Mouse (Mus musculus) liver, embryonic 11.5 days (tissue): Measurements from ENCODE around the gene Mtfr2. TPM values are rescaled to one million over a fixed set of nuclear protein-coding genes. Genes with fewer than 3 reads are reported as not detected.

Experiments used
- ATAC-seq: fragments of 200-750 bp; cut with Nextera tagmentation; replicated peaks from 2 replicates; pipeline ENCODE4 v1.8.0; 2017; ENCODE audit warnings: moderate number of reproducible peaks, mild to moderate bottlenecking, moderate TSS enrichment, moderate library complexity; ENCODE audit not compliant: low FRiP score
- DNase-seq: peaks from one replicate; pipeline ENCODE4 v3.0.0-alpha.2; 2017; ENCODE audit warnings: low spot score
- H3K27ac ChIP-seq: fragments of 300-500 bp; sonication (generic); 2 replicates; pipeline ENCODE4 v1.5.1; 2014; ENCODE audit warnings: mild to moderate bottlenecking, low read depth, low read length, control low read depth
- H3K27me3 ChIP-seq: fragments of 300-500 bp; sonication (generic); replicated peaks from 2 replicates; pipeline ENCODE4 v1.6.1; 2014; ENCODE audit warnings: low read length, mixed read lengths; ENCODE audit not compliant: control insufficient read depth, insufficient read depth
- H3K36me3 ChIP-seq: fragments of 300-500 bp; sonication (generic); 2 replicates; pipeline ENCODE4 v1.6.1; 2014; ENCODE audit warnings: mild to moderate bottlenecking, low read length, moderate library complexity, mixed read lengths; ENCODE audit not compliant: control insufficient read depth, insufficient read depth
- H3K4me1 ChIP-seq: fragments of 300-500 bp; sonication (generic); replicated peaks from 2 replicates; pipeline ENCODE4 v1.6.1; 2014; ENCODE audit warnings: low read length, mixed read lengths; ENCODE audit not compliant: control insufficient read depth, insufficient read depth
- H3K4me2 ChIP-seq: fragments of 300-500 bp; sonication (generic); 2 replicates; pipeline ENCODE4 v1.6.1; 2014; ENCODE audit warnings: mild to moderate bottlenecking, control low read depth, moderate library complexity
- H3K4me3 ChIP-seq: fragments of 300-500 bp; sonication (generic); 2 replicates; pipeline ENCODE4 v1.5.1; 2014; ENCODE audit warnings: low read depth, low read length, control low read depth
- H3K9ac ChIP-seq: fragments of 300-500 bp; sonication (generic); 2 replicates; pipeline ENCODE4 v1.6.1; 2014; ENCODE audit warnings: low read depth, low read length, control low read depth
- H3K9me3 ChIP-seq: fragments of 300-500 bp; sonication (generic); 2 replicates; pipeline ENCODE4 v1.6.1; 2016; ENCODE audit warnings: low read length, inconsistent platforms, mixed read lengths; ENCODE audit not compliant: control insufficient read depth
- WGBS: fragments of 180-500 bp; shearing (Covaris S2); extraction: QIAGEN DNeasy Blood & Tissue Kit; methylation state at CpG from one replicate; pipeline ENCODE4 v1.1.7; 2014; 5-methylcytosine and 5-hydroxymethylcytosine counted together
- polyA plus RNA-seq: library from polyadenylated mRNA; unstranded; fragments of >200 nt; fragmentation: Nextera tagmentation; extraction: Ambion mirVana; gene quantifications from 2 replicates; pipeline ENCODE4 v1.2.1, GENCODE M21; 2014

Mtfr2 gene
- polyA plus RNA-seq, 1 experiment from 2014 or later, result 4.1 TPM

GRCm38 (mm10) chr10:20409181-20409580, 61.6 kb downstream of the Mtfr2 start:
- Histone ChIP-seq H3K9me3 (no peaks in the 10 kb centered on the region), H3K36me3 (no peaks in the 10 kb centered on the region), H3K4me3 (no peak overlapping the region), H3K9ac (no peak overlapping the region), H3K4me1 (no peaks in the 10 kb centered on the region), H3K4me2 (no peak overlapping the region), H3K27ac (no peak overlapping the region), H3K27me3 (no peaks in the 10 kb centered on the region)
- ATAC-seq (no peak), DNase-seq (no peak)
- WGBS, result 76% methylated on average over 10 of the region's 10 CpGs

Other genes starting within 250 kb of the Mtfr2 start
- 6.4 and 7.2 TPM in 2 replicates for gene Map7, start 199.3 kb upstream of the Mtfr2 start, polyA plus RNA-seq
- 129 and 133 TPM in 2 replicates for gene Bclaf1, start 35.3 kb upstream of the Mtfr2 start, polyA plus RNA-seq